Mouse (Mus musculus) forebrain, embryonic 13.5 days (tissue): ENCODE data around the gene Esrrb. TPM values are rescaled to one million over a fixed set of nuclear protein-coding genes. Genes with fewer than 3 reads are reported as not detected.

Experiments
- ATAC-seq: fragments of 200-750 bp; cut with Nextera tagmentation; 2 replicates; pipeline ENCODE4 v1.8.0; 2017
- H3K27ac ChIP-seq: fragments of 300-500 bp; sonication (generic); 2 replicates; pipeline ENCODE4 v1.5.1; 2015; ENCODE audit warnings: inconsistent platforms, mild to moderate bottlenecking, moderate library complexity
- H3K27me3 ChIP-seq: fragments of 300-500 bp; sonication (generic); 2 replicates; pipeline ENCODE4 v1.6.1; 2015; ENCODE audit warnings: mild to moderate bottlenecking, inconsistent platforms
- H3K36me3 ChIP-seq: fragments of 300-500 bp; sonication (generic); 2 replicates; pipeline ENCODE4 v1.6.1; 2015; ENCODE audit warnings: mild to moderate bottlenecking, inconsistent platforms; ENCODE audit not compliant: poor library complexity, severe bottlenecking
- H3K4me1 ChIP-seq: fragments of 300-500 bp; sonication (generic); 2 replicates; pipeline ENCODE4 v1.6.1; 2015; ENCODE audit warnings: inconsistent platforms
- H3K4me2 ChIP-seq: fragments of 300-500 bp; sonication (generic); 2 replicates; pipeline ENCODE4 v1.6.1; 2015; ENCODE audit warnings: inconsistent platforms, mild to moderate bottlenecking, moderate library complexity
- H3K4me3 ChIP-seq: fragments of 300-500 bp; sonication (generic); 2 replicates; pipeline ENCODE4 v1.5.1; 2015; ENCODE audit warnings: mild to moderate bottlenecking, inconsistent platforms
- H3K9ac ChIP-seq: fragments of 300-500 bp; sonication (generic); 2 replicates; pipeline ENCODE4 v1.6.1; 2015; ENCODE audit warnings: mild to moderate bottlenecking, inconsistent platforms
- H3K9me3 ChIP-seq: fragments of 300-500 bp; sonication (generic); replicated peaks from 2 replicates; pipeline ENCODE4 v1.6.1; 2016; ENCODE audit warnings: inconsistent platforms
- WGBS: fragments of 180-500 bp; shearing (Covaris S2); methylation state at CpG from one replicate; pipeline ENCODE4 v1.1.7; 2015; 5-methylcytosine and 5-hydroxymethylcytosine counted together
- polyA plus RNA-seq: library from polyadenylated mRNA; unstranded; fragments of >200 nt; fragmentation: Nextera tagmentation; extraction: Ambion mirVana; gene quantifications from 2 replicates; pipeline ENCODE4 v1.2.1, GENCODE M21; 2015

The Esrrb gene
- polyA plus RNA-seq, 1 experiment from 2014 or later: 0.13 TPM

GRCm38 (mm10) chr12:86364756-86365155 lies 3.8 kb downstream of the Esrrb start:
- Histone ChIP-seq H3K9me3 (no peaks in the 10 kb centered on the region), H3K4me3 (no peak overlapping the region), H3K27me3 (peaks cover 25% of the 10 kb centered on the region), H3K36me3 (no peaks in the 10 kb centered on the region), H3K4me2 (no peak overlapping the region), H3K9ac (no peak overlapping the region), H3K27ac (peak overlapping the region; percentile 28; the same call in 1 of the 2 replicates), H3K4me1 (peaks cover 35% of the 10 kb centered on the region)
- 4% methylated on average over 5 of the region's 5 CpGs for WGBS
- ATAC-seq: no peak

GRCm38 (mm10) chr12:86370611-86371383 lies 9.9 kb downstream of the Esrrb start:
- Histone ChIP-seq H3K9ac (no peak overlapping the region), H3K36me3 (no peaks in the 10 kb centered on the region), H3K4me2 (no peak overlapping the region), H3K27me3 (peaks cover 9% of the 10 kb centered on the region; the same call in 1 of the 2 replicates), H3K9me3 (no peaks in the 10 kb centered on the region), H3K4me1 (peaks cover 8% of the 10 kb centered on the region), H3K4me3 (no peak overlapping the region), H3K27ac (no peak overlapping the region)
- 76% methylated on average over 17 of the region's 17 CpGs for WGBS
- ATAC-seq: no peak

- no peak for ATAC-seq
- H3K9ac ChIP-seq: no peak overlapping the region
- no peak overlapping the region for H3K4me3 ChIP-seq
- no peak overlapping the region for H3K4me2 ChIP-seq
- no peak overlapping the region for H3K27ac ChIP-seq
- peaks cover 15% of the 10 kb centered on the region; the same call in 1 of the 2 replicates for H3K27me3 ChIP-seq
- WGBS: 77% methylated on average over 8 of the region's 8 CpGs
- H3K9me3 ChIP-seq: no peaks in the 10 kb centered on the region
- no peaks in the 10 kb centered on the region for H3K36me3 ChIP-seq
- H3K4me1 ChIP-seq: peaks cover 11% of the 10 kb centered on the region
These were observed 13.4 kb downstream of the Esrrb start for GRCm38 (mm10) chr12:86374286-86374685.

GRCm38 (mm10) chr12:86379672-86380213 lies 18.8 kb downstream of the Esrrb start:
- Histone ChIP-seq H3K4me3 (peak overlapping the region; percentile 9; the same call in 1 of the 2 replicates), H3K9me3 (no peaks in the 10 kb centered on the region), H3K36me3 (no peaks in the 10 kb centered on the region), H3K27me3 (peaks cover 19% of the 10 kb centered on the region; the same call in 1 of the 2 replicates), H3K9ac (peak overlapping the region; percentile 27; the same call in 1 of the 2 replicates), H3K4me2 (peak overlapping the region; percentile 44), H3K27ac (peak overlapping the region; percentile 52; the same call in 1 of the 2 replicates), H3K4me1 (peaks cover 37% of the 10 kb centered on the region)
- ATAC-seq: peak; percentile 81
- 2% methylated on average over 15 of the region's 15 CpGs for WGBS

- Histone ChIP-seq H3K9me3 (no peaks in the 10 kb centered on the region), H3K4me2 (no peak overlapping the region), H3K27ac (peak overlapping the region; percentile 51; the same call in 1 of the 2 replicates), H3K4me3 (no peak overlapping the region), H3K9ac (peak overlapping the region; percentile 52; the same call in 1 of the 2 replicates), H3K4me1 (peaks cover 50% of the 10 kb centered on the region), H3K36me3 (no peaks in the 10 kb centered on the region), H3K27me3 (0 out of 2 replicates have a peak, but pooled peaks cover 4% of the 10 kb centered on the region)
- ATAC-seq: peak; percentile 61; the same call in 1 of the 2 replicates
- 4% methylated on average over 6 of the region's 6 CpGs for WGBS
These were observed 22.9 kb downstream of the Esrrb start for GRCm38 (mm10) chr12:86383803-86384202.

GRCm38 (mm10) chr12:86387671-86388270 lies 26.9 kb downstream of the Esrrb start:
- no peak overlapping the region for H3K27ac ChIP-seq

GRCm38 (mm10) chr12:86394773-86395172 lies 33.9 kb downstream of the Esrrb start:
- 93% methylated on average over 12 of the region's 12 CpGs for WGBS

More at GRCm38 (mm10) chr12:86387671-86388270, 26.9 kb downstream of the Esrrb start:
- Histone ChIP-seq H3K4me3 (no peak overlapping the region), H3K4me1 (peaks cover 29% of the 10 kb centered on the region), H3K9me3 (no peaks in the 10 kb centered on the region), H3K36me3 (no peaks in the 10 kb centered on the region), H3K9ac (no peak overlapping the region), H3K4me2 (no peak overlapping the region), H3K27me3 (no peaks in the 10 kb centered on the region)
- ATAC-seq: no peak
- 47% methylated on average over 10 of the region's 10 CpGs for WGBS

GRCm38 (mm10) chr12:86395326-86395725 lies 34.4 kb downstream of the Esrrb start:
- no peak overlapping the region for H3K27ac ChIP-seq
- no peak overlapping the region for H3K4me2 ChIP-seq
- H3K27me3 ChIP-seq: no peaks in the 10 kb centered on the region
- no peak overlapping the region for H3K4me3 ChIP-seq
- ATAC-seq: no peak
- H3K4me1 ChIP-seq: no peaks in the 10 kb centered on the region
- 64% methylated on average over 7 of the region's 7 CpGs for WGBS
- H3K9ac ChIP-seq: no peak overlapping the region
- H3K9me3 ChIP-seq: no peaks in the 10 kb centered on the region
- H3K36me3 ChIP-seq: no peaks in the 10 kb centered on the region

More at GRCm38 (mm10) chr12:86394773-86395172, 33.9 kb downstream of the Esrrb start:
- Histone ChIP-seq H3K27ac (no peak overlapping the region), H3K9me3 (no peaks in the 10 kb centered on the region), H3K36me3 (no peaks in the 10 kb centered on the region), H3K4me2 (no peak overlapping the region), H3K9ac (no peak overlapping the region), H3K4me3 (no peak overlapping the region), H3K27me3 (no peaks in the 10 kb centered on the region), H3K4me1 (no peaks in the 10 kb centered on the region)
- ATAC-seq: no peak

- Histone ChIP-seq H3K4me2 (no peak overlapping the region), H3K9ac (no peak overlapping the region), H3K4me1 (0 out of 2 replicates have a peak, but pooled peaks cover 3% of the 10 kb centered on the region), H3K27me3 (peaks cover 17% of the 10 kb centered on the region), H3K9me3 (no peaks in the 10 kb centered on the region), H3K36me3 (no peaks in the 10 kb centered on the region), H3K4me3 (no peak overlapping the region), H3K27ac (no peak overlapping the region)
- 22% methylated on average over 8 of the region's 8 CpGs for WGBS
- no peak for ATAC-seq
These were observed 37.8 kb downstream of the Esrrb start for GRCm38 (mm10) chr12:86398762-86399161.

- Histone ChIP-seq H3K27ac (no peak overlapping the region), H3K36me3 (no peaks in the 10 kb centered on the region), H3K4me3 (no peak overlapping the region), H3K27me3 (peaks cover 22% of the 10 kb centered on the region), H3K4me2 (peak overlapping the region; percentile 53), H3K4me1 (0 out of 2 replicates have a peak, but pooled peaks cover 3% of the 10 kb centered on the region), H3K9me3 (no peaks in the 10 kb centered on the region), H3K9ac (no peak overlapping the region; the same call in 1 of the 2 replicates)
- WGBS: 7% methylated on average over 21 of the region's 21 CpGs
- peak; percentile 62; the same call in 1 of the 2 replicates for ATAC-seq
These were observed 41.8 kb downstream of the Esrrb start for GRCm38 (mm10) chr12:86402718-86403117.

GRCm38 (mm10) chr12:86421490-86421904 lies 60.6 kb downstream of the Esrrb start:
- H3K9me3 ChIP-seq: no peaks in the 10 kb centered on the region
- peak overlapping the region; percentile 52 for H3K9ac ChIP-seq
- no peaks in the 10 kb centered on the region for H3K36me3 ChIP-seq
- peaks cover 86% of the 10 kb centered on the region for H3K27me3 ChIP-seq
- H3K27ac ChIP-seq: no peak overlapping the region
- peak; percentile 87 for ATAC-seq
- H3K4me3 ChIP-seq: peak overlapping the region; percentile 47
- WGBS: under 1% methylated on average over 37 of the region's 37 CpGs
- H3K4me2 ChIP-seq: peak overlapping the region; percentile 77
- H3K4me1 ChIP-seq: peaks cover 23% of the 10 kb centered on the region
